Mouse (Mus musculus) bone marrow macrophage, adult 2 months (primary cell): ENCODE measurements around the gene Nobox.

Source experiments
- CTCF ChIP-seq: IDR thresholded peaks from 2 replicates; pipeline ENCODE4 v1.5.1; 2012; ENCODE audit warnings: low read depth, mild to moderate bottlenecking, low read length, moderate library complexity
- POLR2A ChIP-seq: IDR thresholded peaks from 2 replicates; pipeline ENCODE4 v1.6.1; 2012; ENCODE audit warnings: mild to moderate bottlenecking, low read depth, low read length, borderline replicate concordance

DNA sequence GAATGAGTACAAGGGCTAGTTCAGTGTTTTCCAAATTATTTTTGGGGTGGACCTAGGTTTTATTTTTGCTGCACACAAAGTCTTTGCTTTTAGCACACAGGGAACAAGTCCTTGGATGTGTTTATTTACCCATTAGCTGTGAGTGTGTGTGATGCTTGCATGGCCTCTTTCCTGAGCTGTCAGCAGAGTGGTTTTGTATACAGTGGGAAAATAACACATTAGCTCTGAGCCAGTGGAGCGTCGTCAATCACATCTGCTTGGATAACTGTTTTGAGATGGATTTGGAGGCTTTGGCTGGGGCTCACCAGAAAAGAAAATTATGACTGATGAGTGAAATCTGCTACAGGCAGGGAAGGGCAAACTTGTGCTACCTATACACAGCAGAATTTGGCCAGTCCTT, 33.0 kb upstream of the Nobox start:
- TF ChIP-seq CTCF (no peak), POLR2A (no peak)
